Mouse (Mus musculus): Measurements from ENCODE around the gene Acly.

- TF ChIP-seq CTCF (IDR thresholded peaks at IDR 0.05; ENCODE audit: low read depth), result no peak
- TF ChIP-seq EP300 (IDR thresholded peaks at IDR 0.05; ENCODE audit: low read depth), result no peak
Observed at GRCm38 (mm10) chr11:100484461-100484860, 43.3 kb downstream of the Acly start.
